8 mouse cellular contexts compared by ENCODE assay signal in the genomic region with DNA sequence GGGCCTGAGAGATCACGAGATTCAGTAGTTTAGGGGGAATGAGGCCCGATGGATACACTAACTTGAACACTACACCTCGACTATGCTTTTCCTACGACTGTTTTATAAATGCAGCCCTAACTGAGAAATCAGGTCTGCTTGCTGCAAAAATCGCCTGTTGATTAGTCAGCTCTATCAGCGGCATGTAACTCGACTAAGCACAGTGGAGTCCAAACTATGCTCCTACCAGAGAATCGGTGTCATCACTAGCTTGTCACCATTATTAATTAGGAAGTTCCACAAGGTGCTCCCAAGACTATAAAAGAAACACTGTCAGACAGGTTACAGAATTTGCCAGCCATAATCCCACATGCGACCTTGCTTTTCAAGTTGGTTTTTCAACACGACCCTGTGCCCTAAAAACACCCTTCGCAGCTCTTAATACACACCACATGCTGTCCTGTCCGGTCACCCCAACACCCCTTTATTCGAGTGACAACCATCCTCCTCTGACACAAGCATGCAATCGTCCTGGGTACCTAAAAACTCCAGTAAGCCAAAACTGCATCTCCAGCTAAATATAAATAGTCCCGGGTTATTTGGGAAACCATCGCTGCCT. TPM values are rescaled to one million over a fixed set of nuclear protein-coding genes. Genes with fewer than 3 reads are reported as not detected.
DNase-seq lines count a peak whose midpoint lies in the region; ATAC-seq and TF ChIP-seq lines count a peak whose summit lies in the region.

No protein-coding gene starts in this region.

- peak overlapping the region; percentile 81 for H3K9ac ChIP-seq in lung, embryonic 15.5 days
- H3K9ac ChIP-seq in embryonic facial prominence, embryonic 14.5 days (ENCODE audit: low read depth, low read length): peak overlapping the region; percentile 87
- H3K9ac ChIP-seq in limb, embryonic 13.5 days: peak overlapping the region; percentile 84

- H3K36me3 ChIP-seq in lung, embryonic 15.5 days: no peaks in the 10 kb centered on the region
- H3K36me3 ChIP-seq in embryonic facial prominence, embryonic 14.5 days (ENCODE audit: control insufficient read depth, insufficient read depth, low read length): no peaks in the 10 kb centered on the region
- no peaks in the 10 kb centered on the region for H3K36me3 ChIP-seq in limb, embryonic 13.5 days
- no peaks in the 10 kb centered on the region for H3K36me3 ChIP-seq in small intestine, adult 2 months (ENCODE audit: control insufficient read depth, insufficient read depth, low read length)

- peak overlapping the region; percentile 85 for H3K4me3 ChIP-seq in lung, embryonic 15.5 days
- H3K4me3 ChIP-seq in embryonic facial prominence, embryonic 14.5 days (ENCODE audit: low read depth, low read length): peak overlapping the region; percentile 81
- peak overlapping the region; percentile 76 for H3K4me3 ChIP-seq in limb, embryonic 13.5 days
- peak overlapping the region; percentile 64 for H3K4me3 ChIP-seq in small intestine, adult 2 months (ENCODE audit: low read depth, low read length)

- H3K4me1 ChIP-seq in lung, embryonic 15.5 days: peaks cover 29% of the 10 kb centered on the region
- peaks cover 12% of the 10 kb centered on the region; the same call in 1 of the 2 replicates for H3K4me1 ChIP-seq in embryonic facial prominence, embryonic 14.5 days (ENCODE audit: control insufficient read depth, insufficient read depth, low read length)
- peaks cover 18% of the 10 kb centered on the region for H3K4me1 ChIP-seq in limb, embryonic 13.5 days
- peaks cover 8% of the 10 kb centered on the region; the same call in 1 of the 2 replicates for H3K4me1 ChIP-seq in small intestine, adult 2 months (ENCODE audit: control insufficient read depth, insufficient read depth, insufficient read length, low read length)

- peak; percentile 1; the same call in 1 of the 2 replicates for ATAC-seq in lung, embryonic 15.5 days (ENCODE audit: borderline replicate concordance, extremely low read depth, low FRiP score, low TSS enrichment)
- 0 out of 2 replicates have a peak, but pooled peaks have one; percentile 5 for ATAC-seq in embryonic facial prominence, embryonic 14.5 days (ENCODE audit: low read depth)
- ATAC-seq in limb, embryonic 13.5 days (ENCODE audit: low FRiP score, low read depth): no peak

- H3K4me2 ChIP-seq in lung, embryonic 15.5 days: peak overlapping the region; percentile 61
- peak overlapping the region; percentile 60 for H3K4me2 ChIP-seq in embryonic facial prominence, embryonic 14.5 days (ENCODE audit: low read depth, low read length)
- peak overlapping the region; percentile 78 for H3K4me2 ChIP-seq in limb, embryonic 13.5 days (replicated peaks)

- 11% methylated on average over 16 of the region's 16 CpGs for WGBS in lung, embryonic 15.5 days
- WGBS in embryonic facial prominence, embryonic 14.5 days: 18% methylated on average over 16 of the region's 16 CpGs
- 17% methylated on average over 16 of the region's 16 CpGs for WGBS in limb, embryonic 13.5 days
- WGBS in small intestine, adult 2 months: 12% methylated on average over 16 of the region's 16 CpGs

- TF ChIP-seq POLR2A in small intestine, adult 2 months (IDR thresholded peaks at IDR 0.05; ENCODE audit: low read depth, low read length): no peak

- TF ChIP-seq CTCF in small intestine, adult 2 months (IDR thresholded peaks at IDR 0.05; ENCODE audit: extremely low read depth, insufficient read length, insufficient replicate concordance, low read depth, low read length): 0 out of 2 replicates have a peak, but pooled peaks have one; percentile 7

- no peak for DNase-seq in lung, postnatal 14 days
- DNase-seq in embryonic facial prominence, embryonic 14.5 days (ENCODE audit: low spot score): no peak
- no peak for DNase-seq in layer of hippocampus, adult 9-11 months
- no peak for DNase-seq in right cerebral cortex, postnatal 25 days
- DNase-seq in right cerebral cortex, postnatal 14 days: no peak

- no peaks in the 10 kb centered on the region for H3K9me3 ChIP-seq in lung, embryonic 15.5 days
- no peaks in the 10 kb centered on the region for H3K9me3 ChIP-seq in embryonic facial prominence, embryonic 14.5 days (ENCODE audit: control insufficient read depth, low read length)
- H3K9me3 ChIP-seq in limb, embryonic 13.5 days: no peaks in the 10 kb centered on the region

- peak overlapping the region; percentile 80 for H3K27ac ChIP-seq in lung, embryonic 15.5 days
- no peak overlapping the region for H3K27ac ChIP-seq in embryonic facial prominence, embryonic 14.5 days (replicated peaks; ENCODE audit: low read depth, low read length)
- H3K27ac ChIP-seq in limb, embryonic 13.5 days: peak overlapping the region; percentile 52; the same call in 1 of the 2 replicates
- 0 out of 2 replicates have a peak overlapping the region, but pooled peaks have one; percentile 31 for H3K27ac ChIP-seq in small intestine, adult 2 months (ENCODE audit: insufficient read depth, low read depth, low read length)

- H3K27me3 ChIP-seq in lung, embryonic 15.5 days: no peaks in the 10 kb centered on the region
- no peaks in the 10 kb centered on the region for H3K27me3 ChIP-seq in embryonic facial prominence, embryonic 14.5 days (replicated peaks; ENCODE audit: control insufficient read depth, insufficient read depth, low read length)
- H3K27me3 ChIP-seq in limb, embryonic 13.5 days: no peaks in the 10 kb centered on the region
- no peaks in the 10 kb centered on the region for H3K27me3 ChIP-seq in small intestine, adult 2 months (ENCODE audit: control insufficient read depth, insufficient read depth, low read length)

RNA-seq across cellular contexts. Expression of a gene that starts 0.7 kb away (rescaled TPM):
- 22.2 and 22.4 TPM in 2 replicates for polyA plus RNA-seq in lung, embryonic 15.5 days (2015; fragmentation: Nextera tagmentation; extraction: Ambion mirVana)
- polyA plus RNA-seq in embryonic facial prominence, embryonic 14.5 days (2014; fragmentation: Nextera tagmentation; extraction: Ambion mirVana): 15.3 and 18.8 TPM in 2 replicates
- 26.7 and 27.3 TPM in 2 replicates for polyA plus RNA-seq in limb, embryonic 13.5 days (2015; fragmentation: Nextera tagmentation; extraction: Ambion mirVana)
- polyA plus RNA-seq in small intestine, adult 2 months (2012; rRNA removed): 19.4 and 53.4 TPM in 2 replicates

RNA-seq across cellular contexts. Expression of a gene that starts 47.1 kb away (rescaled TPM):
- 5.8 and 6.6 TPM in 2 replicates for polyA plus RNA-seq in lung, embryonic 15.5 days (2015; fragmentation: Nextera tagmentation; extraction: Ambion mirVana)
- 0.22 and 0.33 TPM in 2 replicates for polyA plus RNA-seq in embryonic facial prominence, embryonic 14.5 days (2014; fragmentation: Nextera tagmentation; extraction: Ambion mirVana)
- polyA plus RNA-seq in limb, embryonic 13.5 days (2015; fragmentation: Nextera tagmentation; extraction: Ambion mirVana): 0.15 and 0.46 TPM in 2 replicates
- 0.96 and 11.3 TPM in 2 replicates for polyA plus RNA-seq in small intestine, adult 2 months (2012; rRNA removed)
